In the genomic region with DNA sequence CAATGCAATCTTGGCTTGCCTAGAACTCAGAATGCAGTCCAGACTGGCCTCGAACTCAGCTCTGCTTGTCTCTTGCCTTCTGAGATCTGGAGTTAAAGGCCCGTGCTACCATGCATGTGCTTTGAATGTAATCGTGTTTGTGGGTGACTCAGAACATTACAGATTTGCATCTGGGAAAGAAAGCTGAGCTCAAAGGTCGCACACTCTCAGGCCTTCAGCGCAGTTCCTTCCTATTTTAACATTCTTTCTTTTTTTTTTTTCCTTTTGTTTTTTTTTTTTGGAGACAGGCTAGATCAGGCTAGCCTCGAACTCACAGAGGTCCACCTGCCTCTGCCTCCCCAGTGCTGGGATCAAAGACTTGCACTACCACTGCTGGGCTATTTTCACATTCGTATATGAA, we compare ENCODE assay signal across 1 mouse cellular context.
TF ChIP-seq lines count a peak whose summit lies in the region.

No protein-coding gene starts in this region.

TF ChIP-seq in CH12.LX, 34 proteins besides CTCF, POLR2A, EP300 and RAD21 (continued from another document):
- no peak for TF ChIP-seq USF2 (conservative IDR thresholded peaks at IDR 0.05; ENCODE audit: low read depth, low read length)
- peak; percentile 68; the same call in 1 of the 2 replicates for TF ChIP-seq ZNF384 (IDR thresholded peaks at IDR 0.05; ENCODE audit: low read depth, low read length)
- no peak for TF ChIP-seq UBTF (IDR thresholded peaks at IDR 0.05; ENCODE audit: low read depth, low read length)
- TF ChIP-seq SMC3 (IDR thresholded peaks at IDR 0.05; ENCODE audit: low read depth, low read length) = no peak
- TF ChIP-seq ZKSCAN1 (IDR thresholded peaks at IDR 0.05; ENCODE audit: borderline replicate concordance, low read depth, low read length) = no peak
- no peak for TF ChIP-seq ELF1 (IDR thresholded peaks at IDR 0.05; ENCODE audit: low read depth, low read length)
- TF ChIP-seq MYC (IDR thresholded peaks at IDR 0.05; ENCODE audit: low read depth, low read length) = no peak
- TF ChIP-seq NELFE (IDR thresholded peaks at IDR 0.05; ENCODE audit: low read depth, low read length) = no peak
- no peak; the same call in 1 of the 2 replicates for TF ChIP-seq ETS1 (conservative IDR thresholded peaks at IDR 0.05; ENCODE audit: low read depth, low read length)
- TF ChIP-seq TCF12 (IDR thresholded peaks at IDR 0.05; ENCODE audit: low read depth, low read length) = no peak
- no peak for TF ChIP-seq POLR2AphosphoS2 (IDR thresholded peaks at IDR 0.05; ENCODE audit: low read depth, low read length)
- no peak for TF ChIP-seq HCFC1 (IDR thresholded peaks at IDR 0.05; ENCODE audit: low read depth, low read length)
- TF ChIP-seq CHD2 (IDR thresholded peaks at IDR 0.05; ENCODE audit: low read length) = no peak
- TF ChIP-seq SIN3A (IDR thresholded peaks at IDR 0.05; ENCODE audit: low read length) = no peak
- TF ChIP-seq ZC3H11A (IDR thresholded peaks at IDR 0.05; ENCODE audit: low read depth, low read length) = no peak
- no peak for TF ChIP-seq ZMIZ1 (IDR thresholded peaks at IDR 0.05; ENCODE audit: low read depth, low read length)
- TF ChIP-seq RCOR1 (conservative IDR thresholded peaks at IDR 0.05; ENCODE audit: low read depth, low read length) = no peak
- no peak for TF ChIP-seq CHD1 (IDR thresholded peaks at IDR 0.05; ENCODE audit: low read depth, low read length)
- TF ChIP-seq MAX (IDR thresholded peaks at IDR 0.05; ENCODE audit: low read length) = no peak
- no peak for TF ChIP-seq KAT2A (IDR thresholded peaks at IDR 0.05; ENCODE audit: insufficient replicate concordance, low read length)
- TF ChIP-seq IRF4 (IDR thresholded peaks at IDR 0.05; ENCODE audit: low read depth, low read length) = peak; percentile 53; the same call in 1 of the 2 replicates
- no peak for TF ChIP-seq PAX5 (IDR thresholded peaks at IDR 0.05; ENCODE audit: low read length)
- no peak for TF ChIP-seq E2F4 (IDR thresholded peaks at IDR 0.05; ENCODE audit: insufficient replicate concordance, low read depth, low read length)
